Mouse (Mus musculus) retina, embryonic 14.5 days (tissue): Measurements from ENCODE around the gene Lgals8.

Source experiments
- DNase-seq: peaks from one replicate; pipeline ENCODE4 v3.0.0-alpha.2; 2015; ENCODE audit warnings: low spot score

The Lgals8 gene

DNA sequence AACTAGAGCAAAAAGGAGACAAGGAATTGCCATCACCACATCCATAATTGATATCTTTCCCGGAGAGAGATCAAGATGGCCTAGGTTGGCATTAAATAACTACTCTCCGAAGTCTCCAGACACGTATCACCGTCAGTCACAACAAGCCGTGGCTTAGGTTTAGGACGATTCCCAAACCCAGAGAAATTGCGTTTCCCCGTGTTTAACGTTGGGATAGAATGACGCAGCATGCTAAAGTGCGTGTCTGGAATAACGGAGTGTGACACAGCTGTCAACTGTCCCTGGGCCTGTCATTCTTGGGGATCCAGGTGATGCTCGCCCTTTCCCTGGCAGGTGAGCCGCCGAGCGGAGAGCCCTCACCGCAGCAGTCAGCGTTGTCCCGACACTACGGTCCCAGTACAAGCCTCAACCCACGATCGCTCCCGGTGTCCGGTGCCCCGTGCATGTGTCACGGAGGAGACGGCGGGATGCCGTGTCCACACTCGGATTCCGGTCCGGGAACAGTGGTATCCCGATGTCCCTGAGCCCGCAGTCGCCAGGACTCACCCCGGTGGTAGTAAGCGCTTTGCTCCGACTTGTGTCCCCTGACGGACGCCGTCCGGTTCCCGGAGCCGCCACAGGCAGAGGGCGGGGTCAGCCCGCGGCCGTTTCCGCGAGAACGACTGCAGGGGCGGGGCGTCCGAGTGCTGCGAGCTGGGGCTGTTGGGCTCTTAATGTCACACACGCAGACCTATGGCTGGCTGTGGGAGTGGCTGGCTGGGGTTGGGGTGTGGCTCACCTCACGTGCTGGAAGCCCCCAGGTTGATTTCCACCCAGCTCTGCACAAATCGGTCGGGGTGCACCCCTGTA, 3.6 kb downstream of the Lgals8 start:
- peak; percentile 89 for DNase-seq

DNA sequence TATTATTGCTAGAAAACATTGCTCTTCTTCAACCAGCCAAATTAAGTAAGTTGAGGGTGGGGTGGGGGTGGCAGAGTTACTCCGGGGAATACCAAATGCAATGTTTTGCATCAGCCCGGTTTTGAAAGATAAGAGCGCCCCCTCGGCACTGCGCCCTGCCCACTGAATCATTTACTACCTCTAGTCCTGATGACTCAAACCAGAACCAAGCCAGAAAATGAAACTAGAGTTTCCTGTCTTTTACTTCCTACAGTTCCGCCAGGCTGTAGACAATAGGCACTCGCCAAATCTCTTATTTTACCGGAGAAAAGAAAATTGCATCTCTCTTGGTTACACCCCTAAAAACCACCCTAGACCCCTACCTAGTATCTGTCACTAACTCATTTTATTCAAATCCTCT, 4.3 kb downstream of the Lgals8 start:
- peak; percentile 55 for DNase-seq

GRCm38 (mm10) chr13:12456711-12457110, 8.0 kb downstream of the Lgals8 start:
- DNase-seq, result no peak

- DNase-seq, result no peak
Observed at GRCm38 (mm10) chr13:12454686-12455390, 9.9 kb downstream of the Lgals8 start.

DNA sequence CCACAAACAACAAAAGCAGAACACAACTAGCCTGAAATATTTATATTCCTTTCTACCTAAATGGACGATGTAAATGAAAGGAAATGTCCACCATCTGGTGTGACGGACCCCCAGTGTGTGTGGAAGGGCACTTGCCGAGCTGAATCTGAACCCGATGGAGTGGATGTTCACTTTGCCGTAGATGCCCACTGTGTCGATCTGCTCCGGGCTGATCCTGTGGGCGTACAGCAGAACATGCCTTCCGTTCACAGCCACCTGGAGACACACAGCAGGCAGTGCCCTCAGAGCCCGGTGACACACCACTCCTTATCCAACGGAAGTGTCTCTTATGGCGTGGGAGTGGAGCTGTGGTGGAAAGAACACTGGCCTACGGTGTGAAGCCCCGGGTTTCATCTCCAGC, 11.6 kb downstream of the Lgals8 start:
- no peak for DNase-seq

GRCm38 (mm10) chr13:12442008-12442587, 22.6 kb downstream of the Lgals8 start:
- DNase-seq, result no peak

- DNase-seq, result no peak
Observed at GRCm38 (mm10) chr13:12440813-12441212, 23.9 kb downstream of the Lgals8 start.

GRCm38 (mm10) chr13:12439586-12439985, 25.2 kb downstream of the Lgals8 start:
- DNase-seq, result no peak

DNA sequence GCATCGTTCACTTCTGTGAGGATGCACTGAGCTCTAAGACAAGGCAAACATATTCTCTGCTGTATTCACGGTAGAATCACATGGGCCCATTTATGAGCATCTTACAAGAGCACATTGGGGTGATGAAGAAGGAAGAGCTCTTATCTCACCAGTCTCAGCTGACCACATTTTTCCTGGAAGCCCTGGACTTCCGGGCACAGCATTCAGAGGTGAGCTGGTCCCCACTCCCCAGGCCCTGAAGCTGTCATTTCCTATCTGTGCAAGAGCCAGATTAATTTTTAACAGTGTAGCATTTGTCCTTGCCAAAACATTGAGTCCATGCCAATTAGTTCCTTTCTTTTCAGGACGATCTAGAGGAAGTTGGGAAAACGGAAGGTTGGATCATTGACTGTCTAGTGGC, 30.9 kb downstream of the Lgals8 start:
- no peak for DNase-seq

- no peak for DNase-seq
Observed at GRCm38 (mm10) chr13:12428556-12428955, 36.2 kb downstream of the Lgals8 start.

GRCm38 (mm10) chr13:12420596-12420995, 44.1 kb downstream of the Lgals8 start:
- DNase-seq, result no peak

DNA sequence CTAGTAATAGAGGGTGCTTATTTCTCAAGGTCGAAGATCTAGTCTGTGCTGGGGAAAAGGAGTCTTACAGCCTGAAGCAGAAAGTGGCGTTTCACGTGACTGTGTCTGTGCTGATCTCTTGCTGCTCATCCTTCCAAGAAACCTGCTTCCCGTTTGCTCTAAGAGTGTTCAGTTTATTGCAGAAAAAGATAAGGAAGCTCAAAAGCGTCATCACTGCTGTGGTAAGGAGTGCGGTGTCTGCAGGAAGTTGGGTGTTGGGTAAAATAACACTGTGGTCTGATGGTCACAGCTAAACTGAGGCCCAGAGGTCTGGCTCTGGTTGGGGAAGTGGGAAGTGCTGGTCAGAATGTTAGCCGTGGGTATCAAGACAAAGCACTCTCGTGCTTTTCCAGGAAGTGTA, 52.7 kb downstream of the Lgals8 start:
- DNase-seq, result no peak

DNA sequence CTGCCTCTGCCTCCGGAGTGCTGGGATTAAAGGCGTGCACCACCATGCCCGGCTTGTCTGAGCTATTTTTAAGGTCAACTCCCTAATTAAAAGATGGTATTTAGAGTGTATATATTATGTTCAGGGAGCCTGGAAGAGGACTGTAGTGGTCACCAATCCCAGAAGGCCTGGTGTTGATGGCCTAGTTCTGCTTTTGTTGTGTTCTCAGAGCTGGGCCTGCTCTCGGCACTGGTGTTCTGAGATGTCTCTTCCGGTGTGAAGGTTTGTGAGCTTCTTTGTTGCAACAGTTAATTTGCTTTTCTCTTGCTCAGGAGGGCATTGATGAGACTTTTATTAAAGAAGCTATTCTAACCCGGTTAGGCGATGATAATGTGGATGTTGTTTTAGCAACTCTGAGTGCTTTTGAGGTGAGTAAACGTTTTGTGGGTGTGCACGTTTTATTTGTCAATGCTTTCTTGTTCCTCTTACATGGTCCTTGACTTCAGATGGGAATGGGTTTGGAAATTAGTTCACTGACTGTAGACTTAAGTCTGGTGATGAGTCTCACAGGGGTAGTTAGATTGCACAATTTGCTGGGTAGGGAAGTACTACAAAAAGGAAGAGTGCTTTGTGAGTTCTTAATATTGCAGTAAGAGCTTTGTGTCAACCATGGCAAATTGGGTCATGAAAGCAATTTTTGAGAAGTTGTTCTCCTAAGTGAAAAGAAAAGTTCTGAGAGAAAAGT, 56.2 kb downstream of the Lgals8 start:
- no peak for DNase-seq

DNA sequence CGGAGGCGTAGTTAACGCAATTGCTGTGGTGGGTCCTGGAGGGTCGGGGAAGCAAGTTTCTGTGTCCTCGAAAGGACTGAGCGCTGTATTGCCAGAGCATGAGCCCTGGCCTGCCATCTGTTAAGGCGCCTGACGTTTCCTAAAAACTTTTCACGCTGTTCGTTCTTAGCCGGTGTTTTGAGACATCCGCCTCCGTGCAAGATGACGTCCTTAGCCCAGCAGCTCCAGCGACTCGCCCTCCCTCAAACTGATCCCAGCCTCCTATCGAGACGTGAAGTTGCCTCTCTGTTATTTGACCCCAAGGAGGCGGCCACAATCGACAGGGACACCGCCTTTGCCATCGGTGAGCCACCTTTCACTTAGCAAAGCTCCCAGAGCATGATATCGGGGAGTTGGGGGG, 69.2 kb downstream of the Lgals8 start:
- no peak for DNase-seq

DNA sequence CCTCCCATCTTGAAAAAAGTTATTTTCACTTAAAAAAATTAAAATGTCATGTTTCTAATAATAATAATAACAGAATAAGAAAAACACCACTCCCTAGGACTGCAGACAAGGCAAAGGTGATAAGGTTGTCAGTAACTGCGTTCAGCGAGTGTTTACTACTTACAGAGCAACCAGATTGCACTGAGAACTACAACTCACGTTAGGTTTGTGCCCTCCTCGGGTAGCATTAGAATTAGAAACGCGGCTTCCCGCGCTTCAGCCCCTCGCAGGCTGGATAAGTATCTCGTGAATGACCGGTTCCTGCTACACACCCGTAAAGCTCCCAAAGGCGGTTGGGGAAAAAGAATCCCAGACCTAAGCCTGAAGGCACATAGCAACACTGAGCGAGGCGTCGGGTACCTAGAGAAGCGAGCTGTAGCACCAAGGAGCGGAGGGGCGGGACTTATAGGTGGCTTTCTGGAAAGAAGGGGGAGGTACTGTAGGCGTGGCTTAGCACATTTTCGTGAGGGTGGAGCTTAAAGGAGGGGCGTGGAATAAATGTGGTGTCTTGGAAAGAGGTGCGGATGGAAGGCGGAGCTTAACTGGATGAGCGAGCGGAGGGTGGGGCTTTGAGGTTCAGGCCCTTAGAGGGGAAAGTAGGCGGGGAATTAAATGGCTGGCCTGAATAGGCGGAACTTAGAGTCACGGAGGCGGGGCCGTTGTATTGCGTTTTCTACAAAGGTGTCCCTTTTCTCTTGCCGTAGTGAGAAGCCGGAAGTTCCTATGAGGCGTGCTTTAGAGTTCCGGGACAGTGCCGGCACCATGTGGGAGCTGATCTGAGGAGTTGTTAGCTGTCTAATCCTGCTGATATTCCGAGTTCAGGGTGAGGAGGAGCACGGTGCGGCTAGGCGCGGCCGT, 69.9 kb downstream of the Lgals8 start, which contains the start of gene Heatr1:
TSS of gene Heatr1 (plus strand) at position 419 of the 897 bp plus-strand sequence.
- DNase-seq, result peak; percentile 99
